Mouse (Mus musculus) kidney, embryonic 16.5 days (tissue): ENCODE data around the gene Nenf. TPM values are rescaled to one million over a fixed set of nuclear protein-coding genes. Genes with fewer than 3 reads are reported as not detected.
A peak's percentile ranks its signal among the peaks of the same experiment; 100 is the strongest.

Source experiments
- ATAC-seq: fragments of 200-750 bp; cut with Nextera tagmentation; 2 replicates; pipeline ENCODE4 v1.8.0; 2017; ENCODE audit warnings: moderate TSS enrichment; ENCODE audit not compliant: low FRiP score, low TSS enrichment
- H3K27ac ChIP-seq: fragments of 300-500 bp; sonication (generic); 2 replicates; pipeline ENCODE4 v1.5.1; 2014; ENCODE audit warnings: low read length
- H3K27me3 ChIP-seq: fragments of 300-500 bp; sonication (generic); 2 replicates; pipeline ENCODE4 v1.6.1; 2014; ENCODE audit warnings: low read length, control low read depth, mixed read lengths; ENCODE audit not compliant: insufficient read depth
- H3K36me3 ChIP-seq: fragments of 300-500 bp; sonication (generic); 2 replicates; pipeline ENCODE4 v1.6.1; 2014; ENCODE audit warnings: low read length, control low read depth, mixed read lengths; ENCODE audit not compliant: insufficient read depth
- H3K4me1 ChIP-seq: fragments of 300-500 bp; sonication (generic); 2 replicates; pipeline ENCODE4 v1.6.1; 2014; ENCODE audit warnings: low read length, control low read depth, mixed read lengths; ENCODE audit not compliant: insufficient read depth
- H3K4me2 ChIP-seq: fragments of 300-500 bp; sonication (generic); replicated peaks from 2 replicates; pipeline ENCODE4 v1.6.1; 2014; ENCODE audit warnings: low read depth, low read length
- H3K4me3 ChIP-seq: fragments of 300-500 bp; sonication (generic); 2 replicates; pipeline ENCODE4 v1.5.1; 2014; ENCODE audit warnings: mild to moderate bottlenecking, low read length
- H3K9ac ChIP-seq: fragments of 300-500 bp; sonication (generic); replicated peaks from 2 replicates; pipeline ENCODE4 v1.6.1; 2014; ENCODE audit warnings: low read length
- H3K9me3 ChIP-seq: fragments of 300-500 bp; sonication (generic); 2 replicates; pipeline ENCODE4 v1.6.1; 2016; ENCODE audit warnings: low read length, control low read depth
- WGBS: fragments of 180-500 bp; shearing (Covaris S2); extraction: QIAGEN DNeasy Blood & Tissue Kit; methylation state at CpG from one replicate; pipeline ENCODE4 v1.1.7; 2014; 5-methylcytosine and 5-hydroxymethylcytosine counted together
- polyA plus RNA-seq: library from polyadenylated mRNA; unstranded; fragments of >200 nt; fragmentation: Nextera tagmentation; extraction: Ambion mirVana; gene quantifications from 2 replicates; pipeline ENCODE4 v1.2.1, GENCODE M21; 2015

Nenf gene
- polyA plus RNA-seq, result 86.7 and 92.6 TPM in 2 replicates

GRCm38 (mm10) chr1:191317591-191318196 lies at the start of gene Nenf:
Gene Nenf, minus strand, starts transcription at chr1:191318194.
- H3K4me2 ChIP-seq, result peak within 1 kb of the TSS; percentile 77
- no peaks in the 10 kb centered on the region for H3K9me3 ChIP-seq
- ATAC-seq, result peak; percentile 92
- H3K36me3 ChIP-seq, result no peaks in the 10 kb centered on the region
- WGBS, result under 1% methylated on average over 52 of the region's 54 CpGs
- no peaks in the 10 kb centered on the region for H3K27me3 ChIP-seq
- H3K9ac ChIP-seq, result peak within 1 kb of the TSS; percentile 98
- peaks cover 11% of the 10 kb centered on the region for H3K4me1 ChIP-seq
- H3K27ac ChIP-seq, result peak within 1 kb of the TSS; percentile 76
- H3K4me3 ChIP-seq, result peak within 1 kb of the TSS; percentile 80

DNA sequence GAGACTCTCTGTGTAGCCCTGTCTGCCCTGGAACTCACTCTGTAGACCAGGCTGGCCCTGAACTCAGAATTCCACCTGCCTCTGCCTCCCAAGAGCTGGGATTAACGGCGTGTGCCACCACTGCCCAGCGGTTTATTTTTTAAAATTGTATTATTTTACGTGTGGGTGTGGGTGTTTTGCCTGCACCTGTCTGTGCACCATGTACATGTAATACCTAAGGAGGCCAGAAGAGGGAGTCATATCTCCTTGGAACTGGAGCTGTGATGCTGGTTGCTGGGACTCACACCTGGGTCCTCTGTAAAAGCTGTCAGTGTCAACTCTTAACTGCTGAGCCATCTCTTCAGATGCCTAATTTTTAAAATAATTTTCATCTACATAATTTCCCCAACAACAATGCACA lies 46.5 kb upstream of the Nenf start:
- 80% methylated on average over 4 of the region's 4 CpGs for WGBS
- Histone ChIP-seq H3K27me3 (no peaks in the 10 kb centered on the region), H3K4me3 (no peak overlapping the region), H3K27ac (no peak overlapping the region), H3K9me3 (no peaks in the 10 kb centered on the region), H3K36me3 (peaks cover 13% of the 10 kb centered on the region), H3K4me2 (no peak overlapping the region), H3K4me1 (no peaks in the 10 kb centered on the region), H3K9ac (no peak overlapping the region)
- ATAC-seq, result no peak

DNA sequence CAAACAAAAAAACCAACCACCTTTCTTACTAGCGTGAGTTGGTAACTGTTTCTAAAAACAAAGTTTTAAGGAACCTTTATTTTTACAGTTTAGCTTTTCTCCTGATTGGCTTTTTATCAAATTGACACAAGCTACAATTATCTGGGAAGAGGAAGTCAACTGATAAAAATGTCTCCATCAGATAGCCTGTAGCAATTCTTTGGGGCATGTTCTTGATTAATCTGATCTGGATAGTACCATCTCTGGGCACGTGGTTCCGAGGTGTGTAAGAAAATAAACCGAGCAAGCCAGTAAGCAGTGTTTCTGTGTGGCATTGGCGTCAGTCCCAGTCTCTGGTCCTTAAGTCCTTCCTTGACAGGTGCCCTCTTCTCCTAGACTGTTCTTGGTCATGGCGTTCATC lies 44.4 kb upstream of the Nenf start:
- Histone ChIP-seq H3K4me2 (no peak overlapping the region), H3K27ac (no peak overlapping the region), H3K9me3 (no peaks in the 10 kb centered on the region), H3K36me3 (peaks cover 18% of the 10 kb centered on the region), H3K9ac (no peak overlapping the region), H3K4me3 (no peak overlapping the region), H3K27me3 (no peaks in the 10 kb centered on the region), H3K4me1 (no peaks in the 10 kb centered on the region)
- 89% methylated on average over 6 of the region's 6 CpGs for whole genome bisulfite sequencing
- ATAC-seq, result no peak

- H3K4me1 ChIP-seq, result no peaks in the 10 kb centered on the region
Measured at GRCm38 (mm10) chr1:191359478-191359877, 41.5 kb upstream of the Nenf start.

GRCm38 (mm10) chr1:191356936-191357335 lies 38.9 kb upstream of the Nenf start:
- H3K9ac ChIP-seq, result no peak overlapping the region
- WGBS, result 86% methylated on average over 1 of the region's 1 CpGs
- H3K27ac ChIP-seq, result no peak overlapping the region
- no peaks in the 10 kb centered on the region for H3K27me3 ChIP-seq
- H3K9me3 ChIP-seq, result no peaks in the 10 kb centered on the region
- H3K4me3 ChIP-seq, result no peak overlapping the region
- H3K36me3 ChIP-seq, result peaks cover 28% of the 10 kb centered on the region
- H3K4me2 ChIP-seq, result no peak overlapping the region
- no peak for ATAC-seq
- H3K4me1 ChIP-seq, result no peaks in the 10 kb centered on the region

More at GRCm38 (mm10) chr1:191359478-191359877, 41.5 kb upstream of the Nenf start:
- Histone ChIP-seq H3K4me2 (no peak overlapping the region), H3K4me3 (no peak overlapping the region), H3K27me3 (no peaks in the 10 kb centered on the region), H3K9me3 (no peaks in the 10 kb centered on the region), H3K27ac (no peak overlapping the region), H3K9ac (no peak overlapping the region), H3K36me3 (peaks cover 26% of the 10 kb centered on the region)
- WGBS, result 90% methylated on average over 7 of the region's 7 CpGs
- ATAC-seq, result no peak

DNA sequence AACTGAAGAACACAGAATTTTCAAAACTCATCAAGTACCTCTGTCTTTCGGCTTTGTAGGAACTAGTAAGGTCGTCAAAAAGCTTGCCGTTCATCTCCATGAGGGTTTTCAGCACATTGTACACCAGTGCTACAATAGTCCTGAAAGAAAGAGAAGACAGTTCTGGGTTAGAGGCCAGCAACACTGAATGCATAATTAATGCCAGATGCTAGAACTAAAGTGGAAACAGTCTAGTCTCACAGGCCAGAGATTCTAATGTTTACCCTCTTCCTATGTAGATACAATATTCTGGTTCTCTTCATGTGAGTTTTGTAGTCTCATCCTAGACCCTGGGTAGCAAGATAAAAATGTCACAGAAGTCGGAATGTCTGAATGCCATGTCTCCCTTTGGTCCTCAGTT lies 35.8 kb upstream of the Nenf start:
- Histone ChIP-seq H3K27me3 (no peaks in the 10 kb centered on the region), H3K27ac (no peak overlapping the region), H3K9me3 (no peaks in the 10 kb centered on the region), H3K9ac (no peak overlapping the region), H3K4me3 (no peak overlapping the region), H3K36me3 (peaks cover 35% of the 10 kb centered on the region), H3K4me2 (no peak overlapping the region), H3K4me1 (no peaks in the 10 kb centered on the region)
- ATAC-seq, result no peak
- WGBS, result 90% methylated on average over 4 of the region's 4 CpGs

DNA sequence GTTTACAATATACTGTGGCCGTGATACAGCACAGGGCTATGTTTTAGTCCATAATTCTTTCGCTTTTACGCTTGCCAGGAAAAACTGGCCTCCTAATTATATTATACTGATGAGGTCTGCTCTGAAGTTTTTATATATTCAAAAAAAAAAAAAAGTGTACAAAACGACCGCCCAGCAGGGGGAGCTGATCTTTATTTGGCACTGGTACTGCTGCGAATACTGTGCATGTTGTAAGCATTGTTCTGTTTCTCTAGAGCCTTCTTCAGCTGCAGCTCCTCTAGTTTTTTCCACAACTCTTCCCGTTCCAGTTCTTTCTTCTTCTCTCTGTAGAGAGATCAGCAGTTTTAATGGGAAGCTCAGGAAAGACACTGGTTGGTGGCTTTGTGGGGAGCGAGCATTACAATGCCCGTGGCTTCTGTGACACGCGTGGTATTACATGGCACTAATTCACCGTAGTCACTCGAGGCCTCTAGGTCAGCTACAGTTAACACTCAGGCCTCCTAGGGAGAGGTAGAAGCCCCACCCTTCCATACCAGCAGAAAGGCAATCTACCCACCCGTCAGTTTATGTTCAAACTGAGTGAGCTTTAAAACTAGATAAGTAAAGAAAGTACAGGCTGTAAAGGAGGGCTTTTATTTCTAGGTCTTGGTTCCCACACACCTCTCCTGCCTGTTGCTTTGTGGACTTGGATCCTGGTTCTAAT lies 34.9 kb upstream of the Nenf start:
- Histone ChIP-seq H3K9me3 (no peaks in the 10 kb centered on the region), H3K36me3 (peaks cover 30% of the 10 kb centered on the region), H3K4me2 (no peak overlapping the region), H3K9ac (no peak overlapping the region), H3K4me1 (no peaks in the 10 kb centered on the region), H3K27ac (no peak overlapping the region), H3K27me3 (no peaks in the 10 kb centered on the region), H3K4me3 (no peak overlapping the region)
- whole genome bisulfite sequencing, result 68% methylated on average over 14 of the region's 14 CpGs
- ATAC-seq, result no peak

- H3K4me3 ChIP-seq, result no peak overlapping the region
- WGBS, result 93% methylated on average over 5 of the region's 5 CpGs
- H3K36me3 ChIP-seq, result peaks cover 24% of the 10 kb centered on the region
- ATAC-seq, result no peak
- no peaks in the 10 kb centered on the region for H3K9me3 ChIP-seq
- no peak overlapping the region for H3K27ac ChIP-seq
- no peaks in the 10 kb centered on the region for H3K27me3 ChIP-seq
- no peak overlapping the region for H3K9ac ChIP-seq
- no peak overlapping the region for H3K4me2 ChIP-seq
- H3K4me1 ChIP-seq, result no peaks in the 10 kb centered on the region
Measured at GRCm38 (mm10) chr1:191350355-191350754, 32.4 kb upstream of the Nenf start.

- WGBS, result 77% methylated on average over 23 of the region's 23 CpGs
- Histone ChIP-seq H3K27me3 (no peaks in the 10 kb centered on the region), H3K4me1 (no peaks in the 10 kb centered on the region), H3K9me3 (no peaks in the 10 kb centered on the region), H3K36me3 (peaks cover 19% of the 10 kb centered on the region), H3K27ac (no peak overlapping the region; the same call in 1 of the 2 replicates), H3K4me3 (no peak overlapping the region), H3K4me2 (no peak overlapping the region), H3K9ac (no peak overlapping the region)
- no peak for ATAC-seq
Measured at GRCm38 (mm10) chr1:191349486-191350037, 31.6 kb upstream of the Nenf start.

DNA sequence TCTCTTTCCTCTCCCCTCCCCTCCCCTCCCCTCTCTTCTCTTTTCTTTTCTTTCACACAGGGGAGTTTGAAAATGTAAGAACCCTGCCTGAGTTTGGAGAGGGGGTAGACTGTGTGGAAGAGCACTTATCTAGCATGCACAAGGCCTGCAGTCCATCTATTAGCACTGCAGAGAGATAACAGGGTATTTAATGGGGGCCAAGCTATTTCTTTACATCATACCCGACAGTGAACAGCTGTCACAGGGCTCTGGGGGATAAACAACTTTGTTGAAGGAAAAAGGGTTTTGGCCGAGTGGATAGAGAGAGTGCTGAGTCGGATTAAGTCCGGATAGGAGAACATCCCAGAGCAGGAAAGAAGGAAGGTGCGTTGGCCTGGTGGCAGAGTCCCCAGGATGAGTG lies 31.0 kb upstream of the Nenf start:
- H3K27ac ChIP-seq, result no peak overlapping the region; the same call in 1 of the 2 replicates
- H3K36me3 ChIP-seq, result peaks cover 19% of the 10 kb centered on the region
- no peak overlapping the region for H3K9ac ChIP-seq
- no peaks in the 10 kb centered on the region for H3K27me3 ChIP-seq
- H3K9me3 ChIP-seq, result no peaks in the 10 kb centered on the region
- WGBS, result 60% methylated on average over 5 of the region's 5 CpGs
- no peak overlapping the region for H3K4me3 ChIP-seq
- H3K4me2 ChIP-seq, result no peak overlapping the region
- H3K4me1 ChIP-seq, result no peaks in the 10 kb centered on the region
- peak; percentile 66; the same call in 1 of the 2 replicates for ATAC-seq
